Mouse (Mus musculus) stomach, embryonic 14.5 days (tissue): ENCODE measurements around the gene Spcs3. TPM values are rescaled to one million over a fixed set of nuclear protein-coding genes. Genes with fewer than 3 reads are reported as not detected.

Experiments used
- polyA plus RNA-seq: library from polyadenylated mRNA; unstranded; fragments of >200 nt; fragmentation: Nextera tagmentation; extraction: Ambion mirVana; gene quantifications from 2 replicates; pipeline ENCODE4 v1.2.1, GENCODE M21; 2014

Gene Spcs3
- polyA plus RNA-seq, 1 experiment from 2014 or later = 74.0 TPM

Other genes starting within 250 kb of the Spcs3 start
- 7.1 and 7.9 TPM in 2 replicates for gene Asb5, start 418 bp downstream of the Spcs3 start, polyA plus RNA-seq
- gene Spata4, start 70.8 kb upstream of the Spcs3 start, polyA plus RNA-seq = not detected in 2 replicates